Mouse (Mus musculus) embryonic facial prominence, embryonic 13.5 days (tissue): ENCODE measurements at regions not wholly inside any gene's neighbourhood (a gene's known extent, or its start where the extent isn't known, plus 50 kb on each side); places are given as distances from the start of the nearest gene placed in this dataset.

ENCODE experiments used
- ATAC-seq: fragments of 200-750 bp; cut with Nextera tagmentation; 2 replicates; pipeline ENCODE4 v1.8.0; 2017; ENCODE audit warnings: low read depth; ENCODE audit not compliant: insufficient number of reproducible peaks, insufficient read depth, low FRiP score, low TSS enrichment
- H3K27ac ChIP-seq: fragments of 300-500 bp; sonication (generic); 2 replicates; pipeline ENCODE4 v1.5.1; 2015; ENCODE audit warnings: moderate library complexity, mild to moderate bottlenecking, inconsistent platforms
- H3K27me3 ChIP-seq: fragments of 300-500 bp; sonication (generic); 2 replicates; pipeline ENCODE4 v1.6.1; 2015; ENCODE audit warnings: mild to moderate bottlenecking, inconsistent platforms
- H3K36me3 ChIP-seq: fragments of 300-500 bp; sonication (generic); 2 replicates; pipeline ENCODE4 v1.6.1; 2015; ENCODE audit warnings: mild to moderate bottlenecking, inconsistent platforms
- H3K4me1 ChIP-seq: fragments of 300-500 bp; sonication (generic); 2 replicates; pipeline ENCODE4 v1.6.1; 2015; ENCODE audit warnings: inconsistent platforms
- H3K4me2 ChIP-seq: fragments of 300-500 bp; sonication (generic); 2 replicates; pipeline ENCODE4 v1.6.1; 2015; ENCODE audit warnings: moderate library complexity, mild to moderate bottlenecking, inconsistent platforms
- H3K4me3 ChIP-seq: fragments of 300-500 bp; sonication (generic); 2 replicates; pipeline ENCODE4 v1.5.1; 2015; ENCODE audit warnings: mild to moderate bottlenecking, inconsistent platforms
- H3K9ac ChIP-seq: fragments of 300-500 bp; sonication (generic); 2 replicates; pipeline ENCODE4 v1.6.1; 2015; ENCODE audit warnings: mild to moderate bottlenecking, inconsistent platforms
- H3K9me3 ChIP-seq: fragments of 300-500 bp; sonication (generic); 2 replicates; pipeline ENCODE4 v1.6.1; 2016; ENCODE audit warnings: inconsistent platforms
- WGBS: fragments of 180-500 bp; shearing (Covaris S2); methylation state at CpG from one replicate; pipeline ENCODE4 v1.1.7; 2015; ENCODE audit warnings: mixed read lengths; 5-methylcytosine and 5-hydroxymethylcytosine counted together

DNA sequence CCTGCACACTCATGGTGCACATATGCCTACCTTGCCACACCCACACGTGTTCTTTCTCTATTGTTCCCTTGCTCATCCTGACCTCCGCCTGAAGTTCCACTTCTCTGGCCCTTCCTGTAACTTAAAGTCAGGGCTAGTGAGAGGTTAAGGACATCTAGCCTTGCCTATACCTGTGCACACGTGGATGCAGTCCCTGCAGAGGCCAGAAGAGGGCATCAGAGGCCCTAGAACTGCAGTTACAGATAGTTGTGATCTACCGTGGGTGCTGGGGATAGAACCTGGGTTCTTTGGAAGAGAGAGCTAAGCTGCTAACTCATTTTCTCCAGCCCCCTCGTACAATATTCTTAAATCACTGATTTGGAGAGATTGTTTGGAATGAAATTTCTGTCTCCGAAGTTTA is 62.7 kb upstream of the Slc25a13 start:
- H3K4me3 ChIP-seq = no peak overlapping the region
- peaks cover 6% of the 10 kb centered on the region; the same call in 1 of the 2 replicates for H3K4me1 ChIP-seq
- no peak overlapping the region for H3K4me2 ChIP-seq
- H3K36me3 ChIP-seq = no peaks in the 10 kb centered on the region
- H3K27me3 ChIP-seq = no peaks in the 10 kb centered on the region; the same call in 1 of the 2 replicates
- 81% methylated on average over 6 of the region's 6 CpGs for WGBS
- H3K27ac ChIP-seq = no peak overlapping the region
- H3K9ac ChIP-seq = no peak overlapping the region
- H3K9me3 ChIP-seq = peaks cover 4% of the 10 kb centered on the region; the same call in 1 of the 2 replicates
- no peak; the same call in 1 of the 2 replicates for ATAC-seq

DNA sequence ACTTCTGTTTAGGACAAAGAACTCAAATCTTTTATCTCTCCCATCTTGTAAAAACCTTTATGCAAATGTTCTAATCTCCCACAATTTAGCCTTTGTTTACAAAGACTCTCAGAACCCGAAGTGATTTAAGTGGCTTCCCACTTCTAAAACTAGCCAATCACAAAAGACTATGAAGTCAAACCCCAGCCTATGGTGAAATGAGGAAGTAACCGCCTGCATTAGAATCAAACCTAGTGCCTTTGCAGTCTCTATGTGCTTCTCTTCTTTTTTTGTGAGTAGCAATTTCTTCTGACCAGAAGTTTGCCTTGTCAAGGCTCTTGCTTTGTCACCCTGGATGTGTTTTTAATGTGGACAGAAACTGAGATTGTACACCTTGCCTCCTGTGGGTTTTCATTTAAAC is 53.6 kb upstream of the Slc25a13 start:
- Histone ChIP-seq H3K27me3 (no peaks in the 10 kb centered on the region), H3K4me3 (no peak overlapping the region), H3K36me3 (no peaks in the 10 kb centered on the region), H3K4me2 (no peak overlapping the region), H3K9ac (no peak overlapping the region), H3K4me1 (no peaks in the 10 kb centered on the region), H3K9me3 (no peaks in the 10 kb centered on the region), H3K27ac (no peak overlapping the region)
- no peak for ATAC-seq
- 40% methylated on average over 2 of the region's 2 CpGs for WGBS
